Mouse (Mus musculus) R1 (cell line): ENCODE data around the gene BC048671.

Experiments
- DNase-seq: peaks from one replicate; pipeline ENCODE4 v3.0.0-alpha.2; 2018; ENCODE audit warnings: low read depth, low spot score

BC048671 gene

GRCm38 (mm10) chr6:90350011-90350410 is 49.0 kb downstream of the BC048671 start:
- no peak for DNase-seq
